Mouse (Mus musculus) cerebellum, adult 8-10 months (tissue): ENCODE measurements around the gene Shroom1.
"Not testable (repeated sequence)": the region's sequence is repeated elsewhere in the genome, so short reads cannot be mapped to it uniquely, and the experiment has no call there.

Source experiments
- DNase-seq: peaks from one replicate; pipeline ENCODE4 v3.0.0; 2022

The Shroom1 gene

GRCm38 (mm10) chr11:53456474-53457371, at the start of gene Shroom1, which contains the start of gene Gm10447:
TSS of gene Shroom1 (plus strand) at chr11:53457205.
TSS of gene Gm10447 (minus strand) at chr11:53457110.
- peak; percentile 53 for DNase-seq

- no peak for DNase-seq
These were observed 45.3 kb upstream of the Shroom1 start for GRCm38 (mm10) chr11:53411738-53412137.

GRCm38 (mm10) chr11:53413871-53414270, 43.1 kb upstream of the Shroom1 start:
- no peak for DNase-seq

GRCm38 (mm10) chr11:53418048-53418447, 39.0 kb upstream of the Shroom1 start:
- DNase-seq, result no peak

- DNase-seq, result no peak
These were observed 34.0 kb upstream of the Shroom1 start, which contains the start of gene Leap2 for GRCm38 (mm10) chr11:53423036-53423435. TSS of gene Leap2 (minus strand) at chr11:53423170.

- DNase-seq, result no peak
These were observed 32.2 kb upstream of the Shroom1 start for GRCm38 (mm10) chr11:53424826-53425225.

- DNase-seq, result no peak
These were observed 31.8 kb upstream of the Shroom1 start for GRCm38 (mm10) chr11:53425251-53425650.

GRCm38 (mm10) chr11:53425711-53426255, 31.2 kb upstream of the Shroom1 start:
- DNase-seq, result no peak

- DNase-seq, result not testable (repeated sequence)
These were observed 30.1 kb upstream of the Shroom1 start for GRCm38 (mm10) chr11:53426914-53427313.

GRCm38 (mm10) chr11:53427993-53428715, 28.9 kb upstream of the Shroom1 start:
- no peak for DNase-seq

- DNase-seq, result no peak
These were observed 28.3 kb upstream of the Shroom1 start for GRCm38 (mm10) chr11:53428716-53429057.

- no peak for DNase-seq
These were observed 27.8 kb upstream of the Shroom1 start for GRCm38 (mm10) chr11:53429182-53429581.

GRCm38 (mm10) chr11:53430300-53430669, 26.7 kb upstream of the Shroom1 start:
- no peak for DNase-seq

- peak; percentile 100 for DNase-seq
These were observed 26.2 kb upstream of the Shroom1 start, which contains the start of the genes Uqcrq and Gdf9 for GRCm38 (mm10) chr11:53430670-53431346. TSS of gene Uqcrq (minus strand) at chr11:53430831. TSS of gene Gdf9 (plus strand) at chr11:53431023.

GRCm38 (mm10) chr11:53431347-53432056, 25.5 kb upstream of the Shroom1 start:
- no peak for DNase-seq

GRCm38 (mm10) chr11:53433057-53433456, 23.9 kb upstream of the Shroom1 start:
- DNase-seq, result no peak

- DNase-seq, result no peak
These were observed 21.5 kb upstream of the Shroom1 start for GRCm38 (mm10) chr11:53435504-53435903.

GRCm38 (mm10) chr11:53436338-53436737, 20.7 kb upstream of the Shroom1 start:
- DNase-seq, result no peak

GRCm38 (mm10) chr11:53441921-53442320, 15.1 kb upstream of the Shroom1 start:
- DNase-seq, result no peak

GRCm38 (mm10) chr11:53443861-53444260, 13.1 kb upstream of the Shroom1 start:
- DNase-seq, result no peak

GRCm38 (mm10) chr11:53445562-53445961, 11.4 kb upstream of the Shroom1 start:
- DNase-seq, result no peak

- DNase-seq, result no peak
These were observed 10.8 kb upstream of the Shroom1 start for GRCm38 (mm10) chr11:53446183-53446582.
